Comparison of ENCODE assay signal across 26 mouse cellular contexts in genomic region chr5:114617809-114618208, GRCm38 (mm10). TPM values are rescaled to one million over a fixed set of nuclear protein-coding genes. Genes with fewer than 3 reads are reported as not detected.
DNase-seq lines count a peak whose midpoint lies in the region; ATAC-seq lines count a peak whose summit lies in the region.
"Had no signal": no experiment of that assay in that cellular context is flagged by ENCODE, and none has a peak within 500 bp of the region (broad histone marks: within the 10 kb centered on the region; RNA-seq: fewer than 3 reads in every experiment).

No protein-coding gene starts in this region.

- WGBS in forebrain, embryonic 16.5 days: 81% methylated on average over 12 of the region's 12 CpGs
- 86% methylated on average over 12 of the region's 12 CpGs for WGBS in forebrain, embryonic 13.5 days
- 85% methylated on average over 12 of the region's 12 CpGs for WGBS in hindbrain, embryonic 16.5 days

- H3K4me3 ChIP-seq in forebrain, embryonic 16.5 days (replicated peaks; ENCODE audit: low read length): no peak overlapping the region
- H3K4me3 ChIP-seq in forebrain, embryonic 13.5 days: no peak overlapping the region
- H3K4me3 ChIP-seq in hindbrain, embryonic 16.5 days (ENCODE audit: low read length): no peak overlapping the region
- H3K4me3 ChIP-seq: embryonic facial prominence, embryonic 12.5 days; embryonic facial prominence, embryonic 15.5 days; heart, adult 2 months; heart, embryonic 10.5 days; heart, embryonic 13.5 days; hindbrain, embryonic 12.5 days; hindbrain, embryonic 15.5 days; intestine, embryonic 15.5 days had no signal

- H3K4me2 ChIP-seq in forebrain, embryonic 16.5 days (ENCODE audit: low read length): no peak overlapping the region
- no peak overlapping the region for H3K4me2 ChIP-seq in forebrain, embryonic 13.5 days
- no peak overlapping the region for H3K4me2 ChIP-seq in hindbrain, embryonic 16.5 days (ENCODE audit: low read length)
- H3K4me2 ChIP-seq: embryonic facial prominence, embryonic 12.5 days; embryonic facial prominence, embryonic 15.5 days; heart, embryonic 13.5 days; hindbrain, embryonic 12.5 days; hindbrain, embryonic 15.5 days; intestine, embryonic 15.5 days had no signal

- no peaks in the 10 kb centered on the region for H3K36me3 ChIP-seq in forebrain, embryonic 16.5 days (ENCODE audit: control insufficient read depth, insufficient read depth)
- H3K36me3 ChIP-seq in forebrain, embryonic 13.5 days (ENCODE audit: poor library complexity, severe bottlenecking): no peaks in the 10 kb centered on the region
- H3K36me3 ChIP-seq in hindbrain, embryonic 16.5 days (ENCODE audit: control insufficient read depth, insufficient read depth, low read length): no peaks in the 10 kb centered on the region
- H3K36me3 ChIP-seq: embryonic facial prominence, embryonic 12.5 days; embryonic facial prominence, embryonic 15.5 days; heart, embryonic 10.5 days; heart, embryonic 13.5 days; hindbrain, embryonic 12.5 days; hindbrain, embryonic 15.5 days; intestine, embryonic 15.5 days had no signal

- H3K27ac ChIP-seq in forebrain, embryonic 16.5 days (ENCODE audit: low read length): no peak overlapping the region
- no peak overlapping the region for H3K27ac ChIP-seq in forebrain, embryonic 13.5 days
- no peak overlapping the region for H3K27ac ChIP-seq in hindbrain, embryonic 16.5 days (ENCODE audit: low read depth, low read length)
- H3K27ac ChIP-seq: embryonic facial prominence, embryonic 12.5 days; embryonic facial prominence, embryonic 15.5 days; heart, adult 2 months; heart, embryonic 10.5 days; heart, embryonic 13.5 days; hindbrain, embryonic 12.5 days; hindbrain, embryonic 15.5 days; intestine, embryonic 15.5 days had no signal

- DNase-seq in 416B (ENCODE audit: low read depth) (peak; percentile 35), ES-CJ7 (ENCODE audit: low read depth, low spot score) (peak; percentile 49), R1 (ENCODE audit: low read depth, low spot score) (peak; percentile 80)
- DNase-seq in kidney, postnatal 25 days: no peak
- no peak for DNase-seq in adrenal gland, adult 18-20 months (ENCODE audit: low spot score in 2 of 2)
- DNase-seq: adrenal gland, postnatal 10 days; adrenal gland, postnatal 36 days; B cell, adult 2 months; cerebellum, adult 11 months; cerebellum, adult 2 months; cerebellum, adult 9-11 months; cerebellum, postnatal 25 days; gastrocnemius, postnatal 25 days; heart, adult 2 months; kidney, adult 11 months; kidney, adult 8-10 months had no signal

- 0 out of 2 replicates have a peak, but pooled peaks have one; percentile 27 for ATAC-seq in forebrain, embryonic 16.5 days
- ATAC-seq in forebrain, embryonic 13.5 days: no peak
- ATAC-seq in hindbrain, embryonic 16.5 days: no peak
- ATAC-seq: intestine, embryonic 15.5 days had no signal

- H3K27me3 ChIP-seq in forebrain, embryonic 16.5 days (replicated peaks; ENCODE audit: control insufficient read depth, insufficient read depth, low read length): peaks cover 6% of the 10 kb centered on the region; the same call in 1 of the 2 replicates
- no peaks in the 10 kb centered on the region for H3K27me3 ChIP-seq in forebrain, embryonic 13.5 days
- no peaks in the 10 kb centered on the region for H3K27me3 ChIP-seq in hindbrain, embryonic 16.5 days (replicated peaks; ENCODE audit: control insufficient read depth, insufficient read depth, low read length)
- H3K27me3 ChIP-seq: embryonic facial prominence, embryonic 12.5 days; embryonic facial prominence, embryonic 15.5 days; hindbrain, embryonic 15.5 days; intestine, embryonic 15.5 days had no signal

- peaks cover under 1% of the 10 kb centered on the region; the same call in 1 of the 2 replicates for H3K4me1 ChIP-seq in forebrain, embryonic 16.5 days (replicated peaks; ENCODE audit: control insufficient read depth, insufficient read depth, low read length)
- peaks cover under 1% of the 10 kb centered on the region; the same call in 1 of the 2 replicates for H3K4me1 ChIP-seq in forebrain, embryonic 13.5 days
- no peaks in the 10 kb centered on the region for H3K4me1 ChIP-seq in hindbrain, embryonic 16.5 days (ENCODE audit: control insufficient read depth, insufficient read depth, low read depth, low read length)
- H3K4me1 ChIP-seq: embryonic facial prominence, embryonic 15.5 days; heart, embryonic 13.5 days; hindbrain, embryonic 15.5 days; intestine, embryonic 15.5 days had no signal

- H3K9ac ChIP-seq in forebrain, embryonic 16.5 days (replicated peaks; ENCODE audit: low read depth, low read length): no peak overlapping the region
- no peak overlapping the region for H3K9ac ChIP-seq in forebrain, embryonic 13.5 days
- no peak overlapping the region for H3K9ac ChIP-seq in hindbrain, embryonic 16.5 days (ENCODE audit: low read depth, low read length)
- H3K9ac ChIP-seq: embryonic facial prominence, embryonic 12.5 days; embryonic facial prominence, embryonic 15.5 days; heart, embryonic 13.5 days; hindbrain, embryonic 12.5 days; hindbrain, embryonic 15.5 days; intestine, embryonic 15.5 days had no signal

- no peaks in the 10 kb centered on the region for H3K9me3 ChIP-seq in forebrain, embryonic 16.5 days (ENCODE audit: control insufficient read depth, low read length)
- no peaks in the 10 kb centered on the region for H3K9me3 ChIP-seq in forebrain, embryonic 13.5 days (replicated peaks)
- no peaks in the 10 kb centered on the region for H3K9me3 ChIP-seq in hindbrain, embryonic 16.5 days (ENCODE audit: control insufficient read depth, low read length)
- H3K9me3 ChIP-seq: embryonic facial prominence, embryonic 12.5 days; embryonic facial prominence, embryonic 15.5 days; heart, embryonic 10.5 days; heart, embryonic 13.5 days; hindbrain, embryonic 12.5 days; hindbrain, embryonic 15.5 days; intestine, embryonic 15.5 days had no signal

RNA-seq across cellular contexts. Expression of gene Trpv4, which starts 40.4 kb away (rescaled TPM):
- 0.75 and 1.2 TPM in 2 replicates for polyA plus RNA-seq in forebrain, embryonic 16.5 days (2015; fragmentation: Nextera tagmentation; extraction: Ambion mirVana)
- polyA plus RNA-seq in forebrain, embryonic 13.5 days (2015; fragmentation: Nextera tagmentation; extraction: Ambion mirVana): 0.39 and 0.47 TPM in 2 replicates
- polyA plus RNA-seq in hindbrain, embryonic 16.5 days (2015; fragmentation: Nextera tagmentation; extraction: Ambion mirVana): 2.3 and 3.0 TPM in 2 replicates
- 1 to 10 TPM; 3.0 to 4.6 TPM for total RNA-seq in adrenal gland, adult 18-20 months (2021)

RNA-seq across cellular contexts. Expression of gene Fam222a, which starts 50.0 kb away (rescaled TPM):
- polyA plus RNA-seq in forebrain, embryonic 16.5 days (2015; fragmentation: Nextera tagmentation; extraction: Ambion mirVana): 4.3 and 4.4 TPM in 2 replicates
- 4.8 and 4.9 TPM in 2 replicates for polyA plus RNA-seq in forebrain, embryonic 13.5 days (2015; fragmentation: Nextera tagmentation; extraction: Ambion mirVana)
- 4.7 and 4.9 TPM in 2 replicates for polyA plus RNA-seq in hindbrain, embryonic 16.5 days (2015; fragmentation: Nextera tagmentation; extraction: Ambion mirVana)
- total RNA-seq in adrenal gland, adult 18-20 months (2021): 10 to 100 TPM; 62.7 to 76.0 TPM

Comparison
In these comparisons a context has a peak if more than half of its experiments do, and no peak if none do; other contexts are left out.
1. DNase-seq: peak in 416B (single experiment), ES-CJ7 (single experiment) and R1 (single experiment); none in kidney, postnatal 25 days (0 of 2) and adrenal gland, adult 18-20 months (0 of 2).